Mouse (Mus musculus): ENCODE measurements around the gene Mroh7. TPM values are rescaled to one million over a fixed set of nuclear protein-coding genes. Genes with fewer than 3 reads are reported as not detected.

The Mroh7 gene
- total RNA-seq, 1 experiment, result 0.45 TPM

- DNase-seq (ENCODE audit: low read depth, low spot score), result peak; percentile 48
- in situ Hi-C loops (cut with MboI; ENCODE audit: low sequenced_read_pairs in 2 of 2, unreplicated experiment in 2 of 2), result no loop called here
- TF ChIP-seq ZC3H11A (IDR thresholded peaks at IDR 0.05; ENCODE audit: borderline replicate concordance, low read depth, low read length), result no peak
- TF ChIP-seq HCFC1 (IDR thresholded peaks at IDR 0.05; ENCODE audit: borderline replicate concordance, insufficient read depth, low read length), result no peak
- no peak for TF ChIP-seq ZNF384 (IDR thresholded peaks at IDR 0.05; ENCODE audit: low read depth, low read length)
- TF ChIP-seq CHD2 (IDR thresholded peaks at IDR 0.05; ENCODE audit: low read depth, low read length), result no peak
- no peak for TF ChIP-seq MAFK (IDR thresholded peaks at IDR 0.05; ENCODE audit: insufficient read depth, low read depth, low read length)
- Histone ChIP-seq H3K27ac (ENCODE audit: insufficient read depth, low read depth, low read length, poor library complexity, severe bottlenecking) (no peak overlapping the region), H3K4me1 (ENCODE audit: control insufficient read depth in 2 of 2, insufficient read depth in 2 of 2, low read length in 2 of 2, poor library complexity in 1 of 2) (peaks cover 4 to 7% of the 10 kb centered on the region in 2 experiments; a peak in 2 of 4 replicates), H3K4me3 (ENCODE audit: insufficient read depth in 1 of 2, low read depth in 1 of 2, low read length in 2 of 2, poor library complexity in 1 of 2, severe bottlenecking in 1 of 2) (no peak overlapping the region), H3K36me3 (ENCODE audit: control insufficient read depth, insufficient read depth, low read length, poor library complexity, severe bottlenecking) (no peaks in the 10 kb centered on the region), H3K9ac (ENCODE audit: insufficient read depth, low read depth, low read length, poor library complexity, severe bottlenecking) (no peak overlapping the region), H3K9me3 (ENCODE audit: control insufficient read depth, insufficient read depth, low read depth, low read length) (no peaks in the 10 kb centered on the region)
Measured at GRCm38 (mm10) chr4:106699989-106700388, 30.7 kb downstream of the Mroh7 start.

- in situ Hi-C loops (cut with MboI; ENCODE audit: low sequenced_read_pairs in 2 of 2, unreplicated experiment in 2 of 2), result no loop called here
- H3K4me1 ChIP-seq (ENCODE audit: control insufficient read depth in 2 of 2, insufficient read depth in 2 of 2, low read length in 2 of 2, poor library complexity in 1 of 2), result no peaks in the 10 kb centered on the region
- no peak overlapping the region for H3K4me3 ChIP-seq (ENCODE audit: insufficient read depth in 1 of 2, low read depth in 1 of 2, low read length in 2 of 2, poor library complexity in 1 of 2, severe bottlenecking in 1 of 2)
- H3K36me3 ChIP-seq (ENCODE audit: control insufficient read depth, insufficient read depth, low read length, poor library complexity, severe bottlenecking), result no peaks in the 10 kb centered on the region
- no peak for DNase-seq (ENCODE audit: low read depth, low spot score)
- TF ChIP-seq ZC3H11A (IDR thresholded peaks at IDR 0.05; ENCODE audit: borderline replicate concordance, low read depth, low read length), result no peak
- TF ChIP-seq CHD2 (IDR thresholded peaks at IDR 0.05; ENCODE audit: low read depth, low read length), result no peak
- TF ChIP-seq HCFC1 (IDR thresholded peaks at IDR 0.05; ENCODE audit: borderline replicate concordance, insufficient read depth, low read length), result no peak
- TF ChIP-seq MAFK (IDR thresholded peaks at IDR 0.05; ENCODE audit: insufficient read depth, low read depth, low read length), result no peak
- no peak for TF ChIP-seq ZNF384 (IDR thresholded peaks at IDR 0.05; ENCODE audit: low read depth, low read length)
- no peak overlapping the region for H3K9ac ChIP-seq (ENCODE audit: insufficient read depth, low read depth, low read length, poor library complexity, severe bottlenecking)
- H3K9me3 ChIP-seq (ENCODE audit: control insufficient read depth, insufficient read depth, low read depth, low read length), result no peaks in the 10 kb centered on the region
- no peak overlapping the region for H3K27ac ChIP-seq (ENCODE audit: insufficient read depth, low read depth, low read length, poor library complexity, severe bottlenecking)
Measured at GRCm38 (mm10) chr4:106693841-106694430, 36.8 kb downstream of the Mroh7 start.

GRCm38 (mm10) chr4:106688636-106689296 lies 42.0 kb downstream of the Mroh7 start:
- DNase-seq (ENCODE audit: low read depth, low spot score), result no peak
- in situ Hi-C loops (cut with MboI; ENCODE audit: low sequenced_read_pairs in 2 of 2, unreplicated experiment in 2 of 2), result no loop called here
- H3K36me3 ChIP-seq (ENCODE audit: control insufficient read depth, insufficient read depth, low read length, poor library complexity, severe bottlenecking), result no peaks in the 10 kb centered on the region
- H3K9me3 ChIP-seq (ENCODE audit: control insufficient read depth, insufficient read depth, low read depth, low read length), result no peaks in the 10 kb centered on the region
- no peak overlapping the region for H3K9ac ChIP-seq (ENCODE audit: insufficient read depth, low read depth, low read length, poor library complexity, severe bottlenecking)
- no peaks in the 10 kb centered on the region for H3K4me1 ChIP-seq (ENCODE audit: control insufficient read depth in 2 of 2, insufficient read depth in 2 of 2, low read length in 2 of 2, poor library complexity in 1 of 2)
- H3K27ac ChIP-seq (ENCODE audit: insufficient read depth, low read depth, low read length, poor library complexity, severe bottlenecking), result no peak overlapping the region
- H3K4me3 ChIP-seq (ENCODE audit: insufficient read depth in 1 of 2, low read depth in 1 of 2, low read length in 2 of 2, poor library complexity in 1 of 2, severe bottlenecking in 1 of 2), result no peak overlapping the region
- no peak for TF ChIP-seq MAFK (IDR thresholded peaks at IDR 0.05; ENCODE audit: insufficient read depth, low read depth, low read length)
- no peak for TF ChIP-seq ZC3H11A (IDR thresholded peaks at IDR 0.05; ENCODE audit: borderline replicate concordance, low read depth, low read length)

- Histone ChIP-seq H3K9ac (ENCODE audit: insufficient read depth, low read depth, low read length, poor library complexity, severe bottlenecking) (no peak overlapping the region), H3K4me1 (ENCODE audit: control insufficient read depth in 2 of 2, insufficient read depth in 2 of 2, low read length in 2 of 2, poor library complexity in 1 of 2) (peaks cover 0 to 5% of the 10 kb centered on the region in 2 experiments; a peak in 3 of 4 replicates), H3K27ac (ENCODE audit: insufficient read depth, low read depth, low read length, poor library complexity, severe bottlenecking) (no peak overlapping the region), H3K4me3 (ENCODE audit: insufficient read depth in 1 of 2, low read depth in 1 of 2, low read length in 2 of 2, poor library complexity in 1 of 2, severe bottlenecking in 1 of 2) (no peak overlapping the region), H3K9me3 (ENCODE audit: control insufficient read depth, insufficient read depth, low read depth, low read length) (no peaks in the 10 kb centered on the region), H3K36me3 (ENCODE audit: control insufficient read depth, insufficient read depth, low read length, poor library complexity, severe bottlenecking) (peaks cover 5% of the 10 kb centered on the region)
- TF ChIP-seq MAFK (IDR thresholded peaks at IDR 0.05; ENCODE audit: insufficient read depth, low read depth, low read length), result no peak
- no peak for TF ChIP-seq CHD2 (IDR thresholded peaks at IDR 0.05; ENCODE audit: low read depth, low read length)
- TF ChIP-seq ZNF384 (IDR thresholded peaks at IDR 0.05; ENCODE audit: low read depth, low read length), result no peak
- no peak for TF ChIP-seq HCFC1 (IDR thresholded peaks at IDR 0.05; ENCODE audit: borderline replicate concordance, insufficient read depth, low read length)
- no peak for TF ChIP-seq ZC3H11A (IDR thresholded peaks at IDR 0.05; ENCODE audit: borderline replicate concordance, low read depth, low read length)
- in situ Hi-C loops (cut with MboI; ENCODE audit: low sequenced_read_pairs in 2 of 2, unreplicated experiment in 2 of 2), result no loop called here
- DNase-seq (ENCODE audit: low read depth, low spot score), result no peak
Measured at GRCm38 (mm10) chr4:106680955-106681354, 49.8 kb downstream of the Mroh7 start.

All from ES-E14 (cell line).